Mouse (Mus musculus): Measurements from ENCODE around the gene Mcm7. TPM values are rescaled to one million over a fixed set of nuclear protein-coding genes. Genes with fewer than 3 reads are reported as not detected.

Gene Mcm7
- polyA plus RNA-seq, 1 experiment: 7.1 TPM

DNA sequence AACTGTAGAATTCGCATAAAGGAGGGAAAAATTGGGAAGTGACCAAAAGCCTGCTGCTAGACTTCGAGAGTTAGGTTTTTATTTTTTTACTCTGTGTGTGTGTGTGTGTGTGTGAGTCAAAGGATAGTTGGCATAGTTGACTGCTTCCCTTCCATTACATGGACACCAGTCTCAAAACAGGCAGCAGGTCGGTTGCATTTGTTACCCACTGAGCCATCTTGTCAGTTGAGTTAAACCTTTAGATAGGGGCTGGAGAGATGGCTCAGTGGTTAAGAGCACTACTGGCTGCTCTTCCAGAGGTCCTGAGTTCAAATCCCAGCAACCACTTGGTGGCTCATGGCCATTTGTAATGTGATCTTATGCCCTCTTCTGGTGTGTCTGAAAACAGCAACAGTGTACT, 54.2 kb downstream of the Mcm7 start:
- H3K4me1 ChIP-seq (ENCODE audit: control insufficient read depth): peaks cover 39% of the 10 kb centered on the region
- no peaks in the 10 kb centered on the region for H3K9me3 ChIP-seq (ENCODE audit: control insufficient read depth, low read length)
- peak overlapping the region; percentile 92 for H3K4me3 ChIP-seq (replicated peaks)
- TF ChIP-seq TAL1 (IDR thresholded peaks at IDR 0.05; ENCODE audit: low read length) (no peak), GATA1 (IDR thresholded peaks at IDR 0.05; ENCODE audit: low read length) (no peak)
- no peaks in the 10 kb centered on the region for H3K27me3 ChIP-seq (ENCODE audit: control insufficient read depth)
- H3K36me3 ChIP-seq (ENCODE audit: control insufficient read depth): peaks cover 16% of the 10 kb centered on the region

DNA sequence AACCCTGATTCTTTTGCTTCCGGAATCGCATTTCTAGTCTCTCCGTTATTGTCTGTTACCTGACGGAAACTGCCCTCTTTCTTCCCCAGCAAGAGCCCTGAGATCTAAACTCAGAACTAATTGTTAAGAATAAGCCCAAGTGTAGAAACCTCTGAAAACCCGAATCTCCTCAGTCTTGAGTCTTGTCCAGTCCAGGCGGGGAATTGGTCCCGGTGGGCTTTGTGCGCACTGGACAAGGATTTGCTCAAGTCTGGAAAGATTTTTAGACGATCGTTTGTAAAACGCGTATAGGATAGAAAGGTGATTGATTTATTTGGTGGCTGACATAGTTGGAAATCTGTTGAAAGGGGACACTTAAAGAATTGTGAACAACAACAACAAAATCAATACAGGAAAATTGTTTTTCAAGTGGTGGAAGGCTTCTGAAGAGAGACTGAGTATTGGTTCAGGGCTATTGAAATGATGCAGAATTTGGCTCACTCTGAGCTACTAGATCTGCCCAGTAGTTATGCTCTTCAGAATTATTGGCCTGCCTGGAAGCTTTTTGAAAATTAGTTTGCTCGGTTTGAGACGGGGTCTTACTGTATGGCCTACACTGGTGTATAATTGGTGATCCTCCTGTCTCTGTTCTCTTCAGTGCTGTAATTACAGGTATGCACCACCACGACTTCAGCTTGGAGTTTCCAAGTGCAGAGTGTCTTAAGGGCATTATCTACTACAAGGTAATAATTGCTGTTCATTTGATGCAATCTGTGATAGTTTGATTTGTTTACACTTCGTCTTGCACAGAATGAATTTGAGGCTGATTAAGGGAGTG, 54.8 kb downstream of the Mcm7 start:
- H3K4me1 ChIP-seq (ENCODE audit: control insufficient read depth): peaks cover 35% of the 10 kb centered on the region
- TF ChIP-seq GATA1 (IDR thresholded peaks at IDR 0.05; ENCODE audit: low read length) (no peak), TAL1 (IDR thresholded peaks at IDR 0.05; ENCODE audit: low read length) (no peak)
- peak overlapping the region; percentile 92 for H3K4me3 ChIP-seq (replicated peaks)
- H3K9me3 ChIP-seq (ENCODE audit: control insufficient read depth, low read length): no peaks in the 10 kb centered on the region
- peaks cover 13% of the 10 kb centered on the region for H3K36me3 ChIP-seq (ENCODE audit: control insufficient read depth)
- H3K27me3 ChIP-seq (ENCODE audit: control insufficient read depth): no peaks in the 10 kb centered on the region

DNA sequence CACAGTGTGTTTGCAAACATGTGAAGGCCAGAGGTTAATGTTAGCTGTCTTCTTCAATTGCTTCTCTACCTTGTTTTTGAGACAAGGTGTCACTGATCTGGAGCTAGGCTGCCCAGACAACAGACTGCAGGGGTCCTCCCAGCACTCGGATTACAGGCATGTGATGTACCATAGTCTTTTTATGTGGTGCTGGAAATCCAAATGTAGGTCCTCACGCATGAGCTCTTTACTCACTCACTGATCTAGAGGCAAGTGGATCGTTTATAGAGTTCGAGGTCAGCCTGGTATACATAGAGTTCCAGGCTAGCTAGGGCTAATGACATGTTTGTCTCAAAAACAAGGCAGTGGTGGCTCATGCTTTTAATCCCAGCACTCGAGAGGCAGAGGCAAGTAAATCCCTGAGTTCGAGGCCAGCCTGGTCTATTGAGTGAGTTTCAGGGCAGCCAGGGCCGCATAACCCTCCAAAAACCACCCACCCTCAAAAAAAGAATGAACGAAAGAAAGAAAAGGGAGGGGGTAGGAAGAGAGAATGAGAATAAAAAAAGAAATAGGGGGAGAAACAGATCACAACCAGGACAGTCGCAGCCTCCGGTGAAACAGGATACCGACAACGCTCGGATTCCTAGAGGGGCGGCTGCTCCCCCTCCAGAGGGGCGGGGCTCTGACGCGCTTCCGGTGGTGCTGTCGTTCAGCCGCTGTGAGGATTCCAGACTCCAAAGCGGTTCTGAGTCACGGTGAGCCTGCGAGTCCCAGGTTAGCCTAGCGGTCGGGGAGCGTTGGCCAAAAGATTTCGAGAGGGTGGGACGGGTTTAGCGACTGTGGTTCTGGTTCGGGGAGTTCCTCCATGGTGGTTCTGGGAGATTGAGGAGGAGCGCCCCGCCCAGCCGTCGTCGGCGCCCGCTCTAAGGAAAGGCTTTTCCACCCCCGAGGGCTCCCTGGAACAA, 55.7 kb downstream of the Mcm7 start, which contains the start of gene Zscan21:
Gene Zscan21 (plus strand): TSS at position 649 of the 944 bp plus-strand sequence.
- TF ChIP-seq GATA1 (IDR thresholded peaks at IDR 0.05; ENCODE audit: low read length): no peak
- no peak for TF ChIP-seq TAL1 (IDR thresholded peaks at IDR 0.05; ENCODE audit: low read length)
- H3K27me3 ChIP-seq (ENCODE audit: control insufficient read depth): no peaks in the 10 kb centered on the region
- peaks cover 34% of the 10 kb centered on the region for H3K4me1 ChIP-seq (ENCODE audit: control insufficient read depth)
- no peaks in the 10 kb centered on the region for H3K9me3 ChIP-seq (ENCODE audit: control insufficient read depth, low read length)
- H3K36me3 ChIP-seq (ENCODE audit: control insufficient read depth): peaks cover 11% of the 10 kb centered on the region
- peak within 1 kb of the TSS; percentile 92 for H3K4me3 ChIP-seq (replicated peaks)

Other genes with a start within 250 kb of the Mcm7 start
- not detected in 2 replicates for gene Gjc3, start 209.3 kb downstream of the Mcm7 start, polyA plus RNA-seq (2012)
- not detected in 2 replicates for gene Azgp1, start 190.9 kb downstream of the Mcm7 start, polyA plus RNA-seq (2012)
- gene Smok3a, start 151.2 kb downstream of the Mcm7 start, polyA plus RNA-seq (2012): 0.02 TPM in 1 of 2 replicates, not detected in the other
- gene Smok3b, start 151.0 kb downstream of the Mcm7 start, polyA plus RNA-seq (2012): not detected in 2 replicates
- gene Smok3c, start 119.2 kb downstream of the Mcm7 start, polyA plus RNA-seq (2012): not detected in 2 replicates
- 0.01 and 0.02 TPM in 2 replicates for gene Zkscan1, start 87.3 kb downstream of the Mcm7 start, polyA plus RNA-seq (2012)
- gene Zscan21, start 55.5 kb downstream of the Mcm7 start, polyA plus RNA-seq (2012): 0.10 and 0.11 TPM in 2 replicates
- gene Zfp113, start 16.7 kb downstream of the Mcm7 start, polyA plus RNA-seq (2012): 0.01 and 0.04 TPM in 2 replicates
- 8.2 and 11.5 TPM in 2 replicates for gene Cops6, start 11.4 kb downstream of the Mcm7 start, polyA plus RNA-seq (2012)
- gene Ap4m1, start 420 bp downstream of the Mcm7 start, polyA plus RNA-seq (2012): 1.1 and 1.7 TPM in 2 replicates
- 2.8 and 3.9 TPM in 2 replicates for gene Taf6, start 15.0 kb upstream of the Mcm7 start, polyA plus RNA-seq (2012)
- gene Cnpy4, start 15.1 kb upstream of the Mcm7 start, polyA plus RNA-seq (2012): 0.28 and 0.30 TPM in 2 replicates
- 0.12 and 0.31 TPM in 2 replicates for gene Mblac1, start 21.9 kb upstream of the Mcm7 start, polyA plus RNA-seq (2012)
- gene Nxpe5, start 53.5 kb upstream of the Mcm7 start, polyA plus RNA-seq (2012): not detected in 2 replicates
- gene Lamtor4, start 83.1 kb upstream of the Mcm7 start, polyA plus RNA-seq (2012): 2.2 and 2.3 TPM in 2 replicates
- gene BC037034, start 91.6 kb upstream of the Mcm7 start, polyA plus RNA-seq (2012): 2.4 and 2.9 TPM in 2 replicates
- not detected in 2 replicates for gene Gal3st4, start 100.4 kb upstream of the Mcm7 start, polyA plus RNA-seq (2012)
- not detected in 2 replicates for gene Gm43720, start 107.5 kb upstream of the Mcm7 start, polyA plus RNA-seq (2012)
- 0.06 and 0.07 TPM in 2 replicates for gene Gpc2, start 107.6 kb upstream of the Mcm7 start, polyA plus RNA-seq (2012)
- 3.2 and 4.9 TPM in 2 replicates for gene Stag3, start 107.8 kb upstream of the Mcm7 start, polyA plus RNA-seq (2012)
- not detected in 2 replicates for gene Pvrig, start 169.5 kb upstream of the Mcm7 start, polyA plus RNA-seq (2012)

Data from erythroblast, embryonic 14.5 days (primary cell).